Mouse (Mus musculus) embryonic fibroblast, embryonic 13.5 days (primary cell): ENCODE measurements around the gene Cx3cr1.

Experiments
- CTCF ChIP-seq: IDR thresholded peaks from 2 replicates; pipeline ENCODE4 v1.5.1; 2011; ENCODE audit warnings: mild to moderate bottlenecking, control low read depth, low read length, moderate library complexity, borderline replicate concordance; ENCODE audit not compliant: insufficient read depth
- POLR2A ChIP-seq: IDR thresholded peaks from 2 replicates; pipeline ENCODE4 v1.6.1; 2011; ENCODE audit warnings: low read depth, mild to moderate bottlenecking, control low read depth, low read length, moderate library complexity

DNA sequence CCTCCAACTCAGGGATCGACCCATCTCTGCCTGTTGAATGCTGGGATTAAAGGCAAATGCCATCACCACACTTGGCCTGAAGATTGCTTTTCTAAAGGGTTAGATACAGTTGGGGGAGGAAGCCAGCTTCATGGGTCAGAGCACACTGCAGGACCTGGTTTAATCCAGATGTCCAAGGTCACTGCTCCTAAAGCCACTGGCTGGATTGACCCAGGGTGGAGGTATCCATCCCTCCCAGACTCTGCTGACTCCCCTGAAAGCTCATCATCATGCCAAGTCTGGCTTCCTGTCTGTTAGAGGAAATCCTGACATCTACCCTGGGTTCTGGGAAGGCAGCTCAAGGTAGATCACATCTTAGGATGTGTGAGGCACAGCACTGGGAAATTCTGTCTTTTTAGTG is 70.9 kb downstream of the Cx3cr1 start:
- no peak for TF ChIP-seq CTCF
- no peak for TF ChIP-seq POLR2A
